Mouse (Mus musculus): Measurements from ENCODE around the gene Fam178b.
A peak's percentile ranks its signal among the peaks of the same experiment; 100 is the strongest.

Gene Fam178b

DNA sequence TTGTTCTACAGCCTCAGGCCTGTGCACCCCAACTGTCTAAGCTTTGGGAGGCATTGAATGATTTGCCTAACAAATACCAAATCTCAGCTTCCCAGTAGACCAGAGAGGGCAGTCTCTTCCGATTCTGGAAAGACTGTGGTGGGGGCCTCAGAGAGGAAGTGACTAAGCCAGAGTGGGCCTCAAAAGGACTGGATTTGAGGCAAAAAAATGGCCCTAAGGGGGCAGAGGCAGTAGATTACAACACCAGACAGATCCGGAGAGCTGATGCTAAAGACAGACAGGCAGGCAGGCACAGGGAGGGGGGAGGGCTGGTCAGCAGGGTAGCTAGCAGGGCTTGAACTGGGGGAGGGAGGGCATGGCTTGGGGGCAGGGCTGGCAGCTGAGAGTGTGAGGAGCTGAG lies 116.6 kb downstream of the Fam178b start:
- no peak for DNase-seq (ENCODE audit: low spot score in 2 of 2)

DNA sequence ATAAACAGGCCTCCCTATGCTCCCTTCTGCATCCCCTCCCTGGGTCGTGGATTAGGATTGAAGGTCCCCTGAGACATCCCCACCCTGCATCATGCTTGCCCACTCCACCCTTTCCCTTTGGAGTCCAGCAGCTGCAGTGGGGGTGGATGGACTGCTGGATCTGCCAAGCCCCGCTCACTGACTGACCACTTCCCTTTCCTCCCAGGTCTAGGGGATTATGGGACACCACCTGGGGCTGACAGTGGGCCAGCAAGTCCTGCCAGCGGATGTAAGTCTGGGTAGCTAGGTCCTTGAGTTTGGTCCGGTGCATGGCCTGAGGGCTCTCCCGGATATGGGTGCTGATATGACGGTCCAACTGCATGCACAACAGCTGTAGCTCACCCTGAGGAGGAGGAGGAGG lies 118.9 kb downstream of the Fam178b start:
- DNase-seq (ENCODE audit: low spot score in 2 of 2) = no peak

DNA sequence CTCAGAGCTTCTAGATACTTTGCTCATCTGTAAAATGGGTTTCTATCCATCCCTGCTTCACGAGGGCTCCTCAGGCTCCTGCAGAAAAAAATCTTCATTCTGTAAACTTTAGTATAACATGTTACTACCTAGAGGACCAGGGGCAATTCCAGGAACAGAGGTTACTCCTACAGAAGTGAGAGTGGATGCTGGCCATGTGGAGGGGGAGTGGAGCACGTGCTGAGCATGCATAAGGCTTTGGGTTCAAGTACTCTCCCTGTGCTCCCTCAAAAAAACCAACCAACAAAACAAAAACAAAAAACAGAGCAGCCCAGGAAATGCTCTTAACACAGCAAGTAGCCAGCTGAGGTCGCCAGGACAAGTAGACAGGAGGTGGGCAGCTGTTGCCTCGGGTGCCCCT lies 119.4 kb downstream of the Fam178b start:
- no peak for DNase-seq (ENCODE audit: low spot score in 2 of 2)

DNA sequence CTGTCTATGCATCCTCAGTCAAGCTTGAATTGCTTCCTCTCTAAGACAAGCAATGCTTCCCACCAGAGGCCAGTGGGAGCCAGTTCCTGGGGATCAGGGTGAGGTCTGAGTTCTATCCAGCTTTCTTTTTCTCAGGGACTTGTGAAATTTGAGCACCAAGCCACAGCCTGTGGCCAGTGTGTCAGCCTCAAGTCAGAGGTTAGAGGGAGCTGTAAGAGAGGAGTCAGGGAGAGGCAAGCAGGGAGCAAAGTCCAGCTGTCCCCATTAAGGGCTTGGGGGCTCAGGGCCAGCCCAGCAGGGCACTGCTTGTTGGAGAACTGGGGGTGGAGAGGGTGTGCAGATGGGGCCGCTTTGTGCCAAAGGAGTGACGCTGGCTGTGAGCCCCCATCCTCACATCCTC lies 119.8 kb downstream of the Fam178b start:
- DNase-seq (ENCODE audit: low spot score in 2 of 2) = no peak

DNA sequence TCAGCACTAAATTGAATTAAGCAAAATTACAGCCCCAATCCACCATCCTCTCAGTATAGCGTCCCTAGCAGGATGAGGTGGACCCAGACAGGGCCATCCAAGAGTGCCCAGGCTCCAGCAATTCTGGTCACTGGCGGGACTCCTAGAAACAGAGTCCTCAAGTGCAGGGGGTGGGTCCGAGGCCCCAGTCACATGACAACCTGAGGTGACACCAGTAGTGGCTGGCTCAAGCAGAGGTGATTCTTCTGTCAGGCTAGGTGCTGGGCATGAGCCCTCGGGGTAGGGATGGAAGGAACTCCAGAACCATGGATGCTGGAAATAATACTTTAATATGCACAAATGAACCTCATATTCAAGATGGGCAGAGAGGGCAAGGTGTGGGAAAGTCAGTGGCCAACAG lies 120.6 kb downstream of the Fam178b start:
- no peak for DNase-seq (ENCODE audit: low spot score in 2 of 2)

DNA sequence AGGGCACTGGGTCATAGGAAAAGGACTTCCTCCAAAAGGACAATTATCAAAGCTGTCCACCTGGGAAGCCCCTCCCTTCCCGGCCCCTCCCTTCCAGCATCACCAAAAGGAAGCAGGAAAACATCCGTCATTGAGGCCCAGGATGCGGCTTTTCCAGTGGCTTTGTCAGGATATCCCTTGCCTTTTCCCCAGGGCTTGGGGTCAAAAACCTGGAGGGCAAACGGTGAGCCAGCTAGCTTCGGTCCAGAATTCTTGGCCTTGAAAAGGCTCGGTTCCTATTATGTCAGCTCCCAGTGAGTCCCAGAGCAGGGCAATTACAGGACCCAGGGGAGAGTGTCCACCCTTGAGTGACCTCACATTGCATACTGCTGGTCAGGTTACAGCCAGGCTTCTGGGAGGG lies 122.1 kb downstream of the Fam178b start:
- no peak for DNase-seq (ENCODE audit: low spot score in 2 of 2)

DNA sequence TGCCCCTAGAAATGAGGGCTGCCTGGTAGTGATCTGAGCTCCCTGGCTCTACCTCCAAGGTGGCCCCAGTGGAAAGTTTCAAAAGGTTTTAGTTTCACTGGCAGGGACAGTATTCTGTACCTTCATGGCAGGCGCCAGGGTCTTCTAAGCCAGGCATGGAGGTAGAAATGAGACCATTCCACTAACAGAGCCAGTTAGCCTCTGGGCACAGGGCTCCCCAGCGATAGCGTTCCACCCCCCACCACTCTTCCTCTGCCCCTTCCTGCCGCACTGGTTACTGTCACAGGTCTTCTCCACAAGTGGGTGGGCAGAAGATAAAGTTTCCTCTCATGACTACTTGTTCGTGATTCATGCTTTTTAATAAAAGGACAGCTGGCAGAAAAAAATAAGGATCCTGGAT lies 123.1 kb downstream of the Fam178b start:
- DNase-seq (ENCODE audit: low spot score in 2 of 2) = no peak

DNA sequence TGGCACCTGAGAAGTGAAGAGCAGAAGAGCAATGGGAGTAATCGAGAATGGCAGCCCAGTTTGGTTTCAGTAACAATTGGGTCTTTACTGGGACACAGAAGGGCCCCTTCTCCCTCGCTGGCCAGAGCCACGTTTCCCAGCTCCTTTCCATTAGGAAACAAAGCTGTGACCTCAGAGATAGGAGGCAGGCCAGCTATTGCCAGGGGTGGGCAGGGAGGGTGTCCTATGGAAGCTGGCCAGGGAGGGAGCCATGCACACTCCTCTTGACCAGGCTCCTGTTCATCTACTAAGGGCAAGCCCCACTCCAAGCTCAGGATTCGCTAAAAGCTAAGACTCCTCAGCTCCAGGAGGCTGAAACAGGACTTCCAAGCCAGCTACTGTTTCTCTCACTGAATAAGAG lies 123.7 kb downstream of the Fam178b start:
- DNase-seq (ENCODE audit: low spot score in 2 of 2) = no peak

DNA sequence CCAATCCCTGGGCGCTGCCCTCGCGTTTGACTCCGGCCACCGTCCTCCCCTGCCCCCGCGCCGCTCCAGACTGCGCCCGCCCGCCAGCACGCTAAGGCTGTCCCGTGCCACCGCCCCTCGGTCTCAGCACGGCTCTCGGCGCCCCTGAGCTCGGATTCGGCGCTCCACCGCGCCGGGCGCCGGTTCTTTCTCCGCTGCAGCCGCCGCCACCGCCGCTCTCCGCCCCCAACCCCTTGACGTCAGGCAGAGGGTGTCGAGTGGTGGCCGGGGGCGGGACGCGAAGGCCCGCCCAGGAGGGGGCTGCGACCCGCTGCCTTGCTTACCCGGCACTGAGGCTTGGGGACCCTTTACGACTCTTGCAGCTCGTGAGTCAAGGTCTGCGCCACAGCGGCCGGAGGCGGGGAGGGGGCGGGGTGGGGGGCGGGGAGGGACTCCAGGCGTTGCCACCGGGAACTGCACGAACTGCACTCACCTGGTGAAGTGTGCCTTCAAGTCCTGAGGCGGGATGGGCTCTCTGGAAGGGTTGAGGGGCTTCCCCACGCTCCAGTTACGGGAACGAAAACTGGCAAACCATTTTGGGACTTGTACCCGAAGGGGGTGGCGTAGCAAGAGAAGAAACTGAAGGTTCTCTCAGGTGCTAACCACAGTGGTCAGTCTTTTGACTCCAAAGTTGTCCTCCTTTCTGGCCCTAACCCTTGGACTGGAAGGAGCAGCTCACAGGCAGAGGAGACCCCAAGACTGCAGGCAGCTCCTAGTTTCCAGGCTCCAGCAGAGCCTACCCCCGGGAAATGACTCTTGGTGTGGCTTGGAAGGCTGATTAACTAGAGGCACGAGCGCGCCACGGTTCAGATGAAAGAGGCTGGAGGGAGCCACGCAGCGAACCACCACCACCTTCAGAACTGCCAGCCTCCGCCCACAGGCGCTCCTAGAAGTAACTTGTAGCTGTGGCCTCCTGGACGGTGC lies 124.7 kb downstream of the Fam178b start, which contains the start of gene Sema4c:
TSS of gene Sema4c (minus strand) at position 319 of the 963 bp plus-strand sequence.
- peak in 1 of 2 experiments; percentile 68 for DNase-seq (ENCODE audit: low spot score in 2 of 2)

DNA sequence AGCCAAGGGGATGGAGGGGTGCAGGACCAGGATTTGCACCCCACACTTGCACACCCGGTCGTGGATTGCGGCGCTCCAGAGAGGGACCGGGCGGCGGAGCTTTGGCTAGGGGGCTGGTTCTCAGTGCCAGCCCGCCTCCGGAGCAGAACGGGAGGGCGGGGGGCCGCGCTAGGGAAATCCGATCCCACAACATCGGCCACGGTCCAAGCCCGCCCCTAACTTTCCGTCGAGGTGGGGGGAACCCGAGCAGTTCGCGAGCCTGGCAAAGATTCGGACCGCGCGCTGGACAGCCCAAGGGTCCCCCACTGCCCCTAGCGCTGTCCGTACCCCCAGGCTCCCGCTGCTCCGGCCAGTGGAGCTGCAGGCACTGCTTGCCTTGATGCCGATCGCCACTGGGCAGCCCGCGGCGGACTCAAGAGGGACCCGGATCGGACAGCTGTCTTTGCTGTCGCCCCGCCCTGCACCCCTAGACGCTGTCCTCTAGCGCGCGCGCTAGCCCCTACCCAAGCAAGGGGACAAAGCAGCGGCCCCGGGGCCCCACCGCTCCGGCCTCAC lies 125.4 kb downstream of the Fam178b start:
- DNase-seq (ENCODE audit: low spot score in 2 of 2) = peak in 1 of 2 experiments; percentile 67

DNA sequence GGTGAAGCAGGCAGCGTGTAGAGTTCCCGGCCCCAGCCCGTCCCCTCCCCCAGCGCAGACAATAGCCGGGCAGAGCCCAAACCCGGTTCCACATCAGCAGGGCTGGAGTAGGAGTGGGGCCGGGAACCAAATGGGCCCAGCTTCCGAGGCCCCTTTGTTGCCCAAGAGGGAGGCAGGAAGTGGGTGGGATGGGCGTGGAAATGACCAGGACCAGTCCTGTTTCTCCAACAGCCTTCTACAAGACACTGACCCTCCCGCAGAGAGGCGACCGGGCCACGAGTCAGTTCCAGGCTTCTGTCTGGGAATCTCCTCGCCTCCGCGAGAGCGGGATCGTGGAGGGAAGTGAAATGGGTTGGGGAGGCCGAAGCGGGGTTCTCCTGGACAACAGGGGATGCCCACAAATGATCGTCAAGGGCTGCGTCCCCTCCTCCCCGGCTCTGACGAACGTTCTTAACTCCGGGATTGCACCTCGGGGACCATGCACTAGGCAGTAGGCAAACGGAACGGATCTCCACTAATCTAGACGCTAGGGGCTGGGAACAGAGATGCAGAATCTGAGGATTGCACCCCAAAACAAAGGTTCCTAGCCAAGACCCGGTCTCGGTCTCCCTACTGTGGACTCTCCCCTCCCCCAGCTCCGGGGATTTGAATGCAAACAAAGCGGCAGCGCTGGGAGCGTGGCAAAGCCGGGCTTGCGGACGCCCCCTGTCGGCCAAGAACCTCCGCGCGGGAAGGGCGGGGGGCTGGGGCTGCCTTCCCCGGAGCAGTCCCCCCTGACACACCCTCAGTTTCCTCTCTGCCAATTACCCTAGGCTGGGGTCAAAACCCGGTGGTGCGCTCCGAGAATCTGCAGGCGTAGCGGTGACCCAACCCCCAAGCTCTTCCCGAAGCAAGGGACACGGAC lies 126.2 kb downstream of the Fam178b start:
- DNase-seq (ENCODE audit: low spot score in 2 of 2) = peak; percentile 76 to 91

DNA sequence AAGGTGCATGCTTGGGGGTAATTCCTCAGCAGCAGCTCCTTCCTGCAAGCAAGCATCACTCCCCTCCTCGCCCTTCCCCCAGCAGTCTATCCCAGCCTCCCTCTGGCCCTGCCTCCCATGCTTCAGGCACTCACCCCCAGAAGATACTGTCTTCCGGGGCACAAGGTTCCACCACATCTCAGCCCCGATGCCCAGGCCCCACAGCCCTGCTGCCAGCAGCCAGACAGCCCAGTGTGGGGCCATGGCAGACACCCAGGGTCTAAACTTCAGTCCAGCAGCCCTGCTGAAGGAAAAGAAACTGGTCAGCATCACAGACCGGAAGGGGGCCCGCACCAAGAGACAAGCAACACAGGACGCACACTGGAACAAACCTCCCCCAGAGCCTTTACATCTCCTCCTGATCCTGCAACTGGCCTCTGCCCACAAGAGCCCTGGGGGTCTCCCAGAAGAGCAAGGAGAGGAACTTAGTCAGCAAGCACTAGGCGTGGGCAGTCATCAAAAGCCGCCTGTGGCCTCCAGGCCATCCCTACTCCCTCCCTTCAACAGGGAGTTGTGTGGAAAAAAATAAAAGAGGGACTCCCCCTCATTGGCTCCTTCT lies 127.1 kb downstream of the Fam178b start:
- no peak for DNase-seq (ENCODE audit: low spot score in 2 of 2)

DNA sequence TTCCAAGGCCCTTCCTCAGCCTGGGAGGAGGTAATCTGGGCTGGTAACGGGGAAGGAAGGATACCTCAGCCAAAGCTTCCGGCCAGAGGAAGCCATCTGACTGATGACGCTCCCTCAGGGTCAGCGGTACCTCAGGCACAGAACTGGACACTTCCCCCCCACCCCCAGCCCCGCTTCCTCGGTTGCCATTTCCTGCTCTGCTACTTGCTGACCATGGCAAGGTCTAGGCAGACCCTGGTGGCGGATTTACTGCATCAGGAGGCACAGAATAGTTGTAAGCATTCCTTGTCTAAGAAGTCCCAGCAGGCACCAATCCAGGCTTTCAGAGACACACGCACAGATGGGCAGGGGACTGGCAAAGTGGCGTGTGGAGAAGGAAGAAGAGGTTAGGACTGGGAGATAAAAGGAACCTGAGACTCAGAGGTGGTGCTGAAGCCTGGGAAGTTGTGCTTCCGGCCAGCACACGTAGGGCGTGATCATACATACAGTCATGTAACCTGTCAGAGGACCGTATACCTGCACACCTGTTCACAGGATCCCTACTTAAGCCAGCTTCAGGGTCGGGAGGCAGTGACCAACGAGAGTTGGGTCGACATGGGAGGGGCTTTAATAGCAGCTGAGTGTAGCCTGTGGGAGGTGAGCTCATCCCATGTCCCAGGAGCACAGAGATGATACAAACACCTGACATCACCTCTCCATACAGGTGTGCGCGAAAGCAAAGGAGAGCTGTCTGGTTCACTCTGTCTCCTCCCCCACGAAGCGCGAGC lies 128.2 kb downstream of the Fam178b start:
- DNase-seq (ENCODE audit: low spot score in 2 of 2) = no peak

DNA sequence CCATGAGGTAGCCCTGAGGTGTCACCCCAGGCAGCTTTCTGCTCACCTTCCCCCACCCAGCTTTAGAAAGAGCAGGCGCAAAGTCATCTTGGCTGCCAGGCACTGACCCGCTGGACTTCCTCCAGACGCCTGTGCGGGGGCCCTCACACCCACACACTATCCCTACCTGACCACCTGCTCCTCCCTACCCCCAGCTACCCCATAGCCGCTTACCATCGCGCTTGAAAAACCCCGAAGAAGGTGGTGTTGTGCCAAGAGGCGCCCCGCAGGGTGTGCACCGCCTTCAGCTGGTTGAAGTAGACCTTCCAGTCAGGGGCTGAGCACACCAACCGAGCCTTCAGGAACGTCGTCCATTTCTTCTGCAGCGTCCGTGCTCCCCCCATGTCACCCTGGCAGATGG lies 130.5 kb downstream of the Fam178b start:
- DNase-seq (ENCODE audit: low spot score in 2 of 2) = no peak

DNA sequence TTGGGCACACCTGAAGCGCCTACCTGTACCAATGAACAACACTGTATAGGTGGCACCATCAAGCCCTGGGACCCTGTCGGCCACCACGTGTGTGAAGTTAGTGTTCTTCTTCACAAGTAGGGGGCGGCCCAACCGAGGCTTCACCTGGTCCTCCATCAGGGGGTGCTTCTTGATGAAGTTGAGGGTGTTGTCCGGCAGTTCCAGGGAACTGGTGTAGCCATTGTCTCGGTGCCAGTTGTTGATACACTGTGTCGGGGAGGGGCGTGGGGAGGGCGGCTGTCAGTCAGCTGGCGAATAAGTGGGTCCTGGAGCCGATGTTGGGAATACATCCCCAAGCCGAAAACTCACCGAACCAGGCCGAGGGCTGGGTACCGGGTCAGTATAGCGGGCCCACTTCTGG lies 131.1 kb downstream of the Fam178b start:
- no peak for DNase-seq (ENCODE audit: low spot score in 2 of 2)

DNA sequence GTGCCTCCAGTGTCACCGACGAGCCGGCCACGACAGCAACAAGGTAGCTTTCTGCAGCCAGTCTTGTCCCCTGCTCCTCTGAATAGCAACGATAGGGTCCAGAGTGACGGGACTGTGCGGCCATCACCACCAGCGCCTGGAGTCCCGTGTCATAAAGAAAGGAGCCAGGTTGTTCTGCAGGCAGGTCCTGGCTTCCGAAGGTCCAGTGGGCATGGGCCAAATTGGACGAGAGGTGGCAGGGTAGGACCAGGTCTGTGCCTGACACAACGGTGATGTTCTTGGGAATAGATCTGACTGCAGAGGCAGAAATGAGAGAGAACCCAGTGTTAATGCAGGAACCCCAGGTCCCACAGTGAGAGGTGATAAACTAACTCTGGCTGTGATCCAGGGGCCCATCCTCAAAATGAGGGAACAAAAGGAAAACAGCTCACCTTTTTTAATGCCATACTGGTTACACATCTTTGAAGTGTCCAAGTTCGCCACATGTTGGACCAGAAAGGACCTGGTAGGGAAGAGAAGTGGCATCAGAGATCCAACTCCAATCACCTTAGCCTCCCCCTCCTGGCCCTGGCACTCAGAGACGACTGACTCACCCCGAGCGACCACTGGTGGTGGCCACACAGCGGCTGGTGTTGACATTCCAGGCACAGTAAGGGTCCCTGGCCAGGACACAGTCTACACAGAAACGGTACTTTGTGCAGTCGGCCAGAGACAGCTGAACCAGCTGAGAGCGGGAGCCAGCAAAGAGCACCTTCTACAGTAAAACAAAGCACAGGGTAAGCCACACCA lies 132.7 kb downstream of the Fam178b start:
- DNase-seq (ENCODE audit: low spot score in 2 of 2) = no peak

DNA sequence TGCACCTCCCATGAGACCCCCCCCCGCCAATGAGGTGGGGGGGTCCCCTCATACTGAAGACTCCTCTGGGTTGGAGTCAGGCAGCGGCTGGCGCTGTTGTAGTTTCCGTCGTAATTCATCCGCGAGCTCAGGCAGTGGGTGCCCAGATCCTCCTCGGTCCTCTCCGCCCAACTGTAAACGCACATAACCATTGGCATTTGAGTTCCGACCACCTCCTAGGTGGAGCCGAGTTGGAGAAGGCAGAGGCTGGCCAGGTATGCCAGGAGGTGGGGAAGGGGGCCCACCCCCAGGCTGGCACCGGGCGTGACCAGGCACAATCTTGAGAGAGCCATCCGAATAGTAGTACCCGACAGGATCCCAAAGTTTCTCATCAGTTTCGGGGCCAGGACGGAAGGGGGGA lies 133.5 kb downstream of the Fam178b start:
- DNase-seq (ENCODE audit: low spot score in 2 of 2) = no peak

DNA sequence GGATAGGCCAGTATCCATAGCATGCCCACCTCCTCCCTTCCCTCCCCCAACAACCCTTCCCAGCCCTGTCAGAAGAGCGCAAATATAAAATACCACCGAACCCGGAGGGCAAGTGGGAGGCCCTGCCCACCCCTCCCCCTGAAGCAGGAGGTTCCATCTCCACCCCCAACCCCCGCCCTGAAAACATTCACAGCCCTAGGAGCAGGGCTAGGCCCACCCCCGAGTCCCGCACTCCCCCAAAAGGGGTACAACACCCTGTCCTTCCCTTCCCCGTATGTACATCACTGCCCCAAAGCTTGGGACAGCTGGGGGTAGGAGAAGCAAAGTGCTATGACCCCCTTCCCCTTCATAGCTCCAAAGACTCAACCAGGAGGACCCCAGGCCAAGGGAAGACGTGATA lies 134.2 kb downstream of the Fam178b start:
- DNase-seq (ENCODE audit: low spot score in 2 of 2) = no peak

DNA sequence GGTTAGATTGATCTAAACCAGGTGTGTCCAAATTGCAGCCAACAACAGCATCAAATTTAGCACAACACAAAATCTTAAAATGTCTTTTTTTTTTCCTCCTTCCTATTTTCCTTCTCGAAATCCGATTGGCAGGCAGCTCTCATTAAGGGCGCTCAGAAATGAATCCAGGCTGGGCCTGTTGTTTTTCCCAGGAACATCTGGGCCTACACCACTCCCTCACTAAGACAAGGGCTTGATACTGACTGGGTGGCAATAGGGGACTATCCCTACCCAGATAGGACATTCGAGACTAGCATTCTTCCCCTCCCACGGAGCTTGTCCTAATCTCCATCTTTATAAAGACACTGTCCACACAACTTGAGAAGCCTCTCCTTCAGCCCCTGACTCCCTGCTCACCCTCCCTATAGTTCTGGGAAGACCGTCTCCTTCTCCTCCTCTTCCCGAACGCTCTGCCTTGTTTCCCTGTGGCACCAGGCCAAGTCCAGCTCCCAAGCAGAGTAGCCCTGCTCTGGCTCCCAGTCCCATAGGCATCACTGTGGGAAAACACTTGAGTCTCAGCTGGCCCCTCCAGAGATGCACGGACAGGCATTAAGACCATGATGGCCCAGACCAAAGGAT lies 134.9 kb downstream of the Fam178b start:
- DNase-seq (ENCODE audit: low spot score in 2 of 2) = peak in 1 of 2 experiments; percentile 27

Data from left cerebral cortex, adult 9 months (tissue).